Mouse (Mus musculus) thymus, adult 2 months (tissue): Measurements from ENCODE around the gene Zdhhc15. TPM values are rescaled to one million over a fixed set of nuclear protein-coding genes. Genes with fewer than 3 reads are reported as not detected.

Experiments
- DNase-seq: peaks from one replicate; pipeline ENCODE4 v3.0.0; 2021
- H3K27ac ChIP-seq: fragments of 200-500 bp; 2 replicates; pipeline ENCODE4 v1.5.1; 2012; ENCODE audit warnings: low read length, control low read depth; ENCODE audit not compliant: control insufficient read depth, insufficient read depth
- H3K27me3 ChIP-seq: fragments of 200-500 bp; 2 replicates; pipeline ENCODE4 v1.6.1; 2012; ENCODE audit warnings: mild to moderate bottlenecking, low read length, moderate library complexity, mixed read lengths; ENCODE audit not compliant: control insufficient read depth, insufficient read depth
- H3K36me3 ChIP-seq: fragments of 200-500 bp; 2 replicates; pipeline ENCODE4 v1.6.1; 2012; ENCODE audit warnings: mild to moderate bottlenecking, low read length, moderate library complexity; ENCODE audit not compliant: control insufficient read depth, insufficient read depth
- H3K4me1 ChIP-seq: fragments of 200-500 bp; replicated peaks from 2 replicates; pipeline ENCODE4 v1.6.1; 2012; ENCODE audit warnings: low read length; ENCODE audit not compliant: control insufficient read depth, insufficient read depth
- H3K4me3 ChIP-seq: fragments of 200-500 bp; 2 replicates; pipeline ENCODE4 v1.5.1; 2012; ENCODE audit warnings: mild to moderate bottlenecking, low read length, control low read depth, moderate library complexity; ENCODE audit not compliant: control insufficient read depth, insufficient read depth
- CTCF ChIP-seq: fragments of 200-500 bp; IDR thresholded peaks from 2 replicates; pipeline ENCODE4 v1.5.1; 2012; ENCODE audit warnings: mild to moderate bottlenecking, control low read depth, low read length, moderate library complexity, borderline replicate concordance; ENCODE audit not compliant: control insufficient read depth, poor library complexity, insufficient read depth; ENCODE audit errors: extremely low read depth
- POLR2A ChIP-seq: fragments of 200-500 bp; IDR thresholded peaks from 2 replicates; pipeline ENCODE4 v1.6.1; 2012; ENCODE audit warnings: mild to moderate bottlenecking, low read length, control low read depth, moderate library complexity; ENCODE audit not compliant: control insufficient read depth, poor library complexity, insufficient read depth; ENCODE audit errors: extremely low read depth
- WGBS: fragments of 180-500 bp; shearing (Covaris S2); methylation state at CpG from one replicate; pipeline ENCODE4 v1.1.7; 2018; 5-methylcytosine and 5-hydroxymethylcytosine counted together
- polyA plus RNA-seq: library from polyadenylated mRNA; depleted of rRNA; stranded (reverse); fragments of >200 nt; gene quantifications from 2 replicates; pipeline ENCODE4 v1.2.3, GENCODE M21; 2012

Zdhhc15 gene
- polyA plus RNA-seq, 1 experiment = 4.3 TPM

- DNase-seq = no peak
- Histone ChIP-seq H3K36me3 (no peaks in the 10 kb centered on the region), H3K27me3 (no peaks in the 10 kb centered on the region), H3K4me3 (no peak overlapping the region), H3K27ac (no peak overlapping the region), H3K4me1 (no peaks in the 10 kb centered on the region)
- over 99% methylated on average over 5 of the region's 5 CpGs for WGBS
- TF ChIP-seq CTCF (no peak), POLR2A (no peak)
These were observed 96.9 kb downstream of the Zdhhc15 start for GRCm38 (mm10) chrX:104573946-104574345.

GRCm38 (mm10) chrX:104567497-104567896 lies 103.4 kb downstream of the Zdhhc15 start:
- DNase-seq = no peak
- H3K4me1 ChIP-seq = no peaks in the 10 kb centered on the region
- H3K27me3 ChIP-seq = no peaks in the 10 kb centered on the region
- no peaks in the 10 kb centered on the region for H3K36me3 ChIP-seq
- TF ChIP-seq CTCF (no peak), POLR2A (no peak)
- no peak overlapping the region for H3K4me3 ChIP-seq
- H3K27ac ChIP-seq = no peak overlapping the region
- WGBS = 69% methylated on average over 3 of the region's 3 CpGs

- no peak for DNase-seq
- TF ChIP-seq POLR2A = no peak
- no peak for TF ChIP-seq CTCF
- Histone ChIP-seq H3K27ac (no peak overlapping the region), H3K27me3 (no peaks in the 10 kb centered on the region), H3K4me1 (no peaks in the 10 kb centered on the region), H3K4me3 (no peak overlapping the region), H3K36me3 (no peaks in the 10 kb centered on the region)
- WGBS = 100% methylated on average over 1 of the region's 1 CpGs
These were observed 125.6 kb downstream of the Zdhhc15 start for GRCm38 (mm10) chrX:104545283-104545682.

GRCm38 (mm10) chrX:104543919-104544595 lies 126.8 kb downstream of the Zdhhc15 start:
- 95% methylated on average over 4 of the region's 4 CpGs for WGBS
- no peak overlapping the region for H3K27ac ChIP-seq
- no peaks in the 10 kb centered on the region for H3K27me3 ChIP-seq
- no peak overlapping the region for H3K4me3 ChIP-seq
- no peak for TF ChIP-seq CTCF
- no peak for TF ChIP-seq POLR2A
- DNase-seq = no peak
- H3K36me3 ChIP-seq = no peaks in the 10 kb centered on the region
- H3K4me1 ChIP-seq = no peaks in the 10 kb centered on the region

- no peak for DNase-seq
- Histone ChIP-seq H3K36me3 (no peaks in the 10 kb centered on the region), H3K4me1 (no peaks in the 10 kb centered on the region), H3K27ac (no peak overlapping the region), H3K4me3 (no peak overlapping the region), H3K27me3 (no peaks in the 10 kb centered on the region)
- 97% methylated on average over 4 of the region's 4 CpGs for WGBS
- TF ChIP-seq POLR2A = no peak
- no peak for TF ChIP-seq CTCF
These were observed 128.2 kb downstream of the Zdhhc15 start for GRCm38 (mm10) chrX:104542635-104543034.

GRCm38 (mm10) chrX:104501765-104502164 lies 169.1 kb downstream of the Zdhhc15 start:
- 97% methylated on average over 5 of the region's 5 CpGs for WGBS
- TF ChIP-seq POLR2A (no peak), CTCF (no peak)
- no peak for DNase-seq
- Histone ChIP-seq H3K27ac (no peak overlapping the region), H3K4me1 (no peaks in the 10 kb centered on the region), H3K27me3 (no peaks in the 10 kb centered on the region), H3K36me3 (no peaks in the 10 kb centered on the region), H3K4me3 (no peak overlapping the region)

GRCm38 (mm10) chrX:104489626-104490355 lies 181.1 kb downstream of the Zdhhc15 start:
- H3K4me1 ChIP-seq = no peaks in the 10 kb centered on the region
- no peak for DNase-seq
- WGBS = 90% methylated on average over 4 of the region's 4 CpGs
- no peak for TF ChIP-seq POLR2A
- TF ChIP-seq CTCF = no peak
- H3K4me3 ChIP-seq = no peak overlapping the region
- H3K27ac ChIP-seq = no peak overlapping the region
- no peaks in the 10 kb centered on the region for H3K27me3 ChIP-seq
- no peaks in the 10 kb centered on the region for H3K36me3 ChIP-seq
